Mouse (Mus musculus): ENCODE results near the gene Armc8. TPM values are rescaled to one million over a fixed set of nuclear protein-coding genes. Genes with fewer than 3 reads are reported as not detected.

The Armc8 gene
- total and polyA plus RNA-seq, 2 experiments from 2014 or later, result 18.5 to 22.5 TPM

DNA sequence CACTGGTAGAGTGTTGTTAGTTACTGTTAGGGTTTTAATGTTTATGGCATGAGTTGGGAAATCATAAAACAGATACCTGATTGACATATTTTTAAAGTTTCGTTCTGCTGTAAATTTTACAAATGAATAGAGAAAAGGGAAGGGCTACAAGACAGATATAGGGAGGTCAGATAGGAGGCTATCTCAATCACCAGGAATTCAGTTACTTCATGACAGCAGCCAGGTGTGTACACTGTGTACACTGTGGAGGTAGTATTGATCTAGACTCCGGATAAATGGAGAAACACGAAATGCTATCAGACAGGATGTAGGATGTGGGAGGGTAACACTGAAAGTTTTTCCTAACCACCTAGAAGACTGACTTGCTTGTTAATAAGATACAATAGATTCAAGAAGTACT, 13.4 kb downstream of the Armc8 start:
- DNase-seq (ENCODE audit: low spot score) (no peak), ATAC-seq (ENCODE audit: insufficient read depth, low read depth) (no peak)
- H3K4me1 ChIP-seq (ENCODE audit: control insufficient read depth, insufficient read depth), result 0 out of 2 replicates have a peak, but pooled peaks cover under 1% of the 10 kb centered on the region
- no peak overlapping the region for H3K9ac ChIP-seq (replicated peaks; ENCODE audit: low read depth, low read length)
- H3K36me3 ChIP-seq (replicated peaks; ENCODE audit: control insufficient read depth, insufficient read depth, low read length), result no peaks in the 10 kb centered on the region
- WGBS, result 74% methylated on average over 3 of the region's 3 CpGs
- TF ChIP-seq EP300 (IDR thresholded peaks at IDR 0.05; ENCODE audit: low read depth), result no peak
- no peak for TF ChIP-seq CTCF (IDR thresholded peaks at IDR 0.05; ENCODE audit: low read depth)
- H3K9me3 ChIP-seq (replicated peaks; ENCODE audit: control insufficient read depth, low read length), result no peaks in the 10 kb centered on the region
- H3K27ac ChIP-seq (ENCODE audit: low read depth), result no peak overlapping the region
- H3K27me3 ChIP-seq (ENCODE audit: control insufficient read depth, insufficient read depth, low read length), result no peaks in the 10 kb centered on the region
- no peak overlapping the region for H3K4me2 ChIP-seq (ENCODE audit: low read depth, low read length)
- H3K4me3 ChIP-seq (ENCODE audit: low read depth, low read length), result no peak overlapping the region

DNA sequence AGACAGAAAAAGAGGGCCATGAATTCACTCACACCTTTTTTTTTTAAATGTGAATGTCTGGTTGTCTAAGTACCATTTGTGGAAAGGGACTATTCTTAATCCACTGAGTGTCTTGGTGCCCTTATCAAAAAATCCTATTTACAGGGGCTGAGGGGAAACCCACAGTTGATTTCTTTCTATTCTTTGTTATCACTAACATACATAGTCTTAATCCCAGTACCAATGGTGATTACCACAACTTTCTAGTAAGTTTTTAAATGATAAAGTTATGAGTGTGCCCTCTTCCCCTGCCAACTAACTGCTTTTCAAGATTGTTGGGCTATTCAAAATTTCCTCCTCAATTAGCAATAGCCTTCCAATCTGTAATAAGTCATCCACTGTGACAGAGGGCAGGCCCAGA, 14.6 kb downstream of the Armc8 start:
- no peak overlapping the region for H3K4me2 ChIP-seq (ENCODE audit: low read depth, low read length)
- no peaks in the 10 kb centered on the region for H3K9me3 ChIP-seq (replicated peaks; ENCODE audit: control insufficient read depth, low read length)
- H3K27ac ChIP-seq (ENCODE audit: low read depth), result no peak overlapping the region
- H3K9ac ChIP-seq (replicated peaks; ENCODE audit: low read depth, low read length), result no peak overlapping the region
- no peak for ATAC-seq (ENCODE audit: insufficient read depth, low read depth)
- no peak for DNase-seq (ENCODE audit: low spot score)
- no peak for TF ChIP-seq CTCF (IDR thresholded peaks at IDR 0.05; ENCODE audit: low read depth)
- no peak for TF ChIP-seq EP300 (IDR thresholded peaks at IDR 0.05; ENCODE audit: low read depth)
- no peak overlapping the region for H3K4me3 ChIP-seq (ENCODE audit: low read depth, low read length)
- no peaks in the 10 kb centered on the region for H3K27me3 ChIP-seq (ENCODE audit: control insufficient read depth, insufficient read depth, low read length)
- no peaks in the 10 kb centered on the region for H3K36me3 ChIP-seq (replicated peaks; ENCODE audit: control insufficient read depth, insufficient read depth, low read length)
- H3K4me1 ChIP-seq (ENCODE audit: control insufficient read depth, insufficient read depth), result no peaks in the 10 kb centered on the region

DNA sequence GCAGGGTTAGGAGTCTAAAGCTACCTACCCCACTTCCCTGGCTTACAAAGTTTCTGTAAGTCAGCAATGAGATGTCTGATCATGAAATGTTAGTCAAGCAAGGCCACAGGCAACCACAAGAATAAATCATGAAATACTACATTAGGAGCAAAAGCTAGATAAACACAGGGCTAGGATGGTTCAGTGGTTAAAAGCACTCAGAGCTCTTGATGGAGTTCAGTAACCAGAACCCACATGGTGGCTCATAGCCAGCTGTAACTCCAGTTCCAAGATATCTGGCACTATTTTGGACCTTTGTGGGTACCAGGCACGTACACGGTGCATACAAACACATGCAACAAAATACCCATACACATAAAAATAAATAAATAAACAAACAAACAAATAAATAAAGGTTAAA, 15.7 kb downstream of the Armc8 start:
- Histone ChIP-seq H3K4me3 (ENCODE audit: low read depth, low read length) (no peak overlapping the region), H3K27ac (ENCODE audit: low read depth) (no peak overlapping the region), H3K4me2 (ENCODE audit: low read depth, low read length) (no peak overlapping the region), H3K4me1 (ENCODE audit: control insufficient read depth, insufficient read depth) (no peaks in the 10 kb centered on the region), H3K9ac (replicated peaks; ENCODE audit: low read depth, low read length) (no peak overlapping the region), H3K27me3 (ENCODE audit: control insufficient read depth, insufficient read depth, low read length) (no peaks in the 10 kb centered on the region), H3K36me3 (replicated peaks; ENCODE audit: control insufficient read depth, insufficient read depth, low read length) (no peaks in the 10 kb centered on the region), H3K9me3 (replicated peaks; ENCODE audit: control insufficient read depth, low read length) (no peaks in the 10 kb centered on the region)
- WGBS, result 37% methylated on average over 2 of the region's 2 CpGs
- no peak for ATAC-seq (ENCODE audit: insufficient read depth, low read depth)
- TF ChIP-seq CTCF (IDR thresholded peaks at IDR 0.05; ENCODE audit: low read depth) (no peak), EP300 (IDR thresholded peaks at IDR 0.05; ENCODE audit: low read depth) (no peak)
- no peak for DNase-seq (ENCODE audit: low spot score)

DNA sequence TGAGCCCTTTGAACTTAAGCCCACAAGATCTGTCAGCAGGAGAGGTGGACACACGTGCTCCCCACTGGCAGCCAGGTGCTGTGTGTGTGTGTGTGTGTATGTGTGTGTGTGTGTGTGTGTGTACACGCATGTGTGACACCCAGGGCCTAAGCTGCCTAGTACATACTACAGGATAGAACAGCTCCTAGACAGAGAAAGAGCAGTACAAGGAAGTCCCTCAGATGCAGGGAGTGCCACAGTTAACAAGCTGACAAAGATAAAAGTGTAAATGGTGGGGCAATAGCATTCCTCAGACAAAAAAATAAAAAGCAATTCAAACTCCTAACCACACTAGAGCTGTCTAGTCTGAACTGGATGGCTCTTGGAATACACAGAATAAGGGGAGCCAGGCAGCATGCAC, 16.6 kb downstream of the Armc8 start:
- 80% methylated on average over 2 of the region's 2 CpGs for WGBS
- Histone ChIP-seq H3K9ac (replicated peaks; ENCODE audit: low read depth, low read length) (no peak overlapping the region), H3K4me1 (ENCODE audit: control insufficient read depth, insufficient read depth) (no peaks in the 10 kb centered on the region), H3K27ac (ENCODE audit: low read depth) (no peak overlapping the region), H3K9me3 (replicated peaks; ENCODE audit: control insufficient read depth, low read length) (no peaks in the 10 kb centered on the region), H3K36me3 (replicated peaks; ENCODE audit: control insufficient read depth, insufficient read depth, low read length) (no peaks in the 10 kb centered on the region), H3K27me3 (ENCODE audit: control insufficient read depth, insufficient read depth, low read length) (no peaks in the 10 kb centered on the region), H3K4me2 (ENCODE audit: low read depth, low read length) (no peak overlapping the region), H3K4me3 (ENCODE audit: low read depth, low read length) (no peak overlapping the region)
- DNase-seq (ENCODE audit: low spot score), result no peak
- ATAC-seq (ENCODE audit: insufficient read depth, low read depth), result no peak
- TF ChIP-seq EP300 (IDR thresholded peaks at IDR 0.05; ENCODE audit: low read depth) (no peak), CTCF (IDR thresholded peaks at IDR 0.05; ENCODE audit: low read depth) (no peak)

DNA sequence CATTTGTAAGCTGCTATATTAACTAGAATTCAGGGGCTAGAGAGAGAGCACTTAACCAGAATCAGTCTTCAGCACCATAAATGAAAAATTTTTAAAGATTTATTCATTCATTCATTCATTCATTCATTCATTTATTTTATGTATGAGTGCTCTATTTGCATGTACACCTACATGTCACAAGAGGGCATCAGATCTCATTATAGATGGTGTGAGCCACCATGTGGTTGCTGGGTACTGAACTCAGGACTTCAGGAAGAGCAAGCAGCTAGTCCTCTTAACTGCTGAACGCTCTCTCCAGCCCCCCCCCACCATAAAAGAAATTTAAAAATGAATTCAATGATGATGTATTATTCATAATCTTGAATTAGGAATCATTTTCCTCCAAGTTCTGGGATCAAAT, 22.4 kb downstream of the Armc8 start:
- Histone ChIP-seq H3K9me3 (replicated peaks; ENCODE audit: control insufficient read depth, low read length) (no peaks in the 10 kb centered on the region), H3K27ac (ENCODE audit: low read depth) (no peak overlapping the region), H3K9ac (replicated peaks; ENCODE audit: low read depth, low read length) (no peak overlapping the region), H3K4me3 (ENCODE audit: low read depth, low read length) (no peak overlapping the region), H3K27me3 (ENCODE audit: control insufficient read depth, insufficient read depth, low read length) (no peaks in the 10 kb centered on the region), H3K36me3 (replicated peaks; ENCODE audit: control insufficient read depth, insufficient read depth, low read length) (no peaks in the 10 kb centered on the region), H3K4me2 (ENCODE audit: low read depth, low read length) (no peak overlapping the region), H3K4me1 (ENCODE audit: control insufficient read depth, insufficient read depth) (no peaks in the 10 kb centered on the region)
- DNase-seq (ENCODE audit: low spot score), result no peak
- WGBS, result 83% methylated on average over 1 of the region's 1 CpGs
- 0 out of 2 replicates have a peak, but pooled peaks have one; percentile 6 for TF ChIP-seq CTCF (IDR thresholded peaks at IDR 0.05; ENCODE audit: low read depth)
- TF ChIP-seq EP300 (IDR thresholded peaks at IDR 0.05; ENCODE audit: low read depth), result no peak
- ATAC-seq (ENCODE audit: insufficient read depth, low read depth), result no peak

DNA sequence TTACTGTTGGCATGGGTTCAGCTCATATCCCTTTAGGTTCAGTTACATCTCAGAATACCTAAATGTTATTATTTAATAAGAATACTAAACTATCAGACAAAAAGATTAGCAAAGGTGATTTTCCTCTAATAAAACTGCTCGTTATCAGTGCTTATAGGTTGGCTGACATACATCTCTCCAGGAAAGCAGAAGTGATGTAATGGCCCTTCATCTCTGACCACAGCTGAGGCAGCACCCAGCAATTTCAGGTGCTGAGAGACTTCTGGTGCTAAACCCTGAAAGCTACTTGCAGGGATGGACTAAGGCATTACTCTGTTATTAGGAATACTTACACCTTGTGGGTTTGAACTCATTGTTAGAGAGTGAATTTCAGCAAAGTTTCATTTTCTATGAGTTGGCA, 36.8 kb downstream of the Armc8 start:
- no peak overlapping the region for H3K4me2 ChIP-seq (ENCODE audit: low read depth, low read length)
- TF ChIP-seq EP300 (IDR thresholded peaks at IDR 0.05; ENCODE audit: low read depth) (no peak), CTCF (IDR thresholded peaks at IDR 0.05; ENCODE audit: low read depth) (no peak)
- DNase-seq (ENCODE audit: low spot score), result no peak
- H3K9me3 ChIP-seq (replicated peaks; ENCODE audit: control insufficient read depth, low read length), result no peaks in the 10 kb centered on the region
- no peak for ATAC-seq (ENCODE audit: insufficient read depth, low read depth)
- H3K4me3 ChIP-seq (ENCODE audit: low read depth, low read length), result no peak overlapping the region
- no peaks in the 10 kb centered on the region for H3K27me3 ChIP-seq (ENCODE audit: control insufficient read depth, insufficient read depth, low read length)
- 85% methylated on average over 1 of the region's 1 CpGs for WGBS
- no peak overlapping the region for H3K27ac ChIP-seq (ENCODE audit: low read depth)
- peaks cover 74% of the 10 kb centered on the region for H3K36me3 ChIP-seq (replicated peaks; ENCODE audit: control insufficient read depth, insufficient read depth, low read length)
- H3K4me1 ChIP-seq (ENCODE audit: control insufficient read depth, insufficient read depth), result no peaks in the 10 kb centered on the region
- no peak overlapping the region for H3K9ac ChIP-seq (replicated peaks; ENCODE audit: low read depth, low read length)

All from heart, postnatal 0 days (tissue).